Mouse (Mus musculus): Measurements from ENCODE around the gene Trpm3. TPM values are rescaled to one million over a fixed set of nuclear protein-coding genes. Genes with fewer than 3 reads are reported as not detected.

The Trpm3 gene
- polyA plus RNA-seq, 1 experiment from 2014 or later, result 1.7 TPM

DNA sequence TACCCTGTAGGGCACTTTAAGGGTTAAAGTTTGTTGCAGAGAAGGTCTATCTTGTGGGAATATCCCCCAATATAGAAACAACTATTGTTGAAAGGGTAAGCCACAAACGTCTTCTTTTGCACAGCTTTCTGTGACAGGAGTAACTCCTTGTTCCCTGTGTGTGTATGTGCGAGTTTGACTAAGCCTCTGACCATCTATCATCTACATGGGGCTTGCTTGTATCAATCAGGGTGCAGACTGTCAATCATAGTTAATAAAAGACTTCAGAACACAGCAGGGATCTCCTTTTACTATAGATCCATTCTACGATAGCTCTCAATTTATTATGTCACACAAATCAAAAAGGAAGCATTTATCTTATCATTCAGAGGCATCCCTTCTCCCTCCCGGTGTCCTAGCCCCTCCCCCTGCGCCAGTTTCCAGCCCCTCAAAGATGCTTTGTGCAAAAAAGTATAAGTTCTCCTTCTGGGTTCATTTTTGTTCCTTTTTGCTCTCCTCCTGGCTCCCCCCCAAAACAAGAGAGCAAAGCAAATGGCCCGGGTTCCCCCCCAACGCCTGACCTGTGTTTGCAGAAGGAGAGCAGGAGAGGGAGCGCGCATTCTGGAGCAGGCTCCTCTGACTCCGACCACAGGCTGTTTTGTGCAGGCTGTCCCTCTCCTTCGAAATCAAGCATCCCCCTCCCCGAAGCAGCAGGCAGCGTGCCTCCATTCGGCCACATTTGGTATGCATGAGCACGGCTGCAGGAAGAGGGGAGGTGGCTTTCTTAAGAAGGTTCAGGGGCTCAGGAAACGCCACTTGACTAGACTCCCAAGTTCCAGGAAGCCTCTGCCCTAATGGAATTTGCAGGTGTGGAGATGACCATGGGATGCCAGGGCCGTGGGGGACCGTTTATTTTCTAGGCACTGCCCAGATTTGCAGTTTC, 308.8 kb downstream of the Trpm3 start:
- Histone ChIP-seq H3K4me3 (peak overlapping the region; percentile 43), H3K27me3 (0 out of 2 replicates have a peak, but pooled peaks cover 9% of the 10 kb centered on the region), H3K9me3 (no peaks in the 10 kb centered on the region), H3K9ac (peak overlapping the region; percentile 64), H3K27ac (no peak overlapping the region), H3K36me3 (no peaks in the 10 kb centered on the region), H3K4me1 (peaks cover 14% of the 10 kb centered on the region), H3K4me2 (peak overlapping the region; percentile 81)
- 4% methylated on average over 18 of the region's 18 CpGs for WGBS
- ATAC-seq (ENCODE audit: insufficient number of reproducible peaks, insufficient read depth, low FRiP score, low TSS enrichment, low read depth), result no peak

DNA sequence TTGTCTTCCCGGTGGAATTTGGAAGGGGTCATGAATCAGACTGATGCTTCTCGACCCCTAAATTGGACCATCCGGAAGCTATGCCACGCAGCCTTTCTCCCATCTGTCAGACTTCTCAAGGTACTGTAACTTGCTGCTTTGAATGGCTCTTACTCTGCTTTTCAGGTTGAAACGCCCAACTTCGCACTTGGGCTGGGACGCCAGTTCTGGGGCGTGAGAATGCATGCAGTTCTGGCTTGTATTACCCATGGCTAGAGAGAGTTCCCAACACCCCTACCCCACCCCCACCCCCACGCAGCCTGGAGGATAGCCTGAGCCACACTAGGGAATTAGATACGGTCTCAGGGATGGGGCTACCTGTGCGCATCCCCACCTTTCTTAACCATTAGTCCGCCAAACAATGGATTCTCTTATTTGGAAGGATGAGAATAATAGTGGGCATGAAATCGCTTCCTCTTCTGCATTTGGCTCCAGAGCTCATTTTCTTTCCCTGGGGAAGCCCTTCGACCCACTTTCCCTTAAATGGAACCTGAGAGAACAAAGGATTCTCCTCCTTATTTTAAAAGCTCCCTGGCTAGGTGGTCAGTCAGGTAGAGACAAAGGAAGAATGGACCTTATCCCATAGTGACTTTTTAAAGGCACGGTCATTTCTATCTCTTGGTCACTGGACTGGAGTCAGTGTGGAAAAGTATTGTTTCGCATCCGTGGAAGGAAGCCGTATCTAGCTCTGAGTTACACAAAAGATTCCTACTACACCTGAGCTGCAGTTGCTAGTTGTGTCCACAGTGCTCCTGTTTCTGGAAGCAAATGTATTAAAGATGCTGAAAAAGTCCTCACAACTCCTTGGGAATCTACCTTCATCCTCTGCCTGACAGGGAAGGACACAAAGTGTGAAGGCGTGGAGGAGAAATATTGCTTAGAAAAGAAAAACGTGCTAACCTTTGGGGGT, 309.8 kb downstream of the Trpm3 start:
- Histone ChIP-seq H3K27me3 (0 out of 2 replicates have a peak, but pooled peaks cover 9% of the 10 kb centered on the region), H3K9ac (peak overlapping the region; percentile 64; the same call in 1 of the 2 replicates), H3K36me3 (no peaks in the 10 kb centered on the region), H3K27ac (no peak overlapping the region), H3K9me3 (no peaks in the 10 kb centered on the region), H3K4me1 (peaks cover 14% of the 10 kb centered on the region), H3K4me2 (peak overlapping the region; percentile 81), H3K4me3 (peak overlapping the region; percentile 43)
- no peak for ATAC-seq (ENCODE audit: insufficient number of reproducible peaks, insufficient read depth, low FRiP score, low TSS enrichment, low read depth)
- WGBS, result 24% methylated on average over 20 of the region's 20 CpGs

DNA sequence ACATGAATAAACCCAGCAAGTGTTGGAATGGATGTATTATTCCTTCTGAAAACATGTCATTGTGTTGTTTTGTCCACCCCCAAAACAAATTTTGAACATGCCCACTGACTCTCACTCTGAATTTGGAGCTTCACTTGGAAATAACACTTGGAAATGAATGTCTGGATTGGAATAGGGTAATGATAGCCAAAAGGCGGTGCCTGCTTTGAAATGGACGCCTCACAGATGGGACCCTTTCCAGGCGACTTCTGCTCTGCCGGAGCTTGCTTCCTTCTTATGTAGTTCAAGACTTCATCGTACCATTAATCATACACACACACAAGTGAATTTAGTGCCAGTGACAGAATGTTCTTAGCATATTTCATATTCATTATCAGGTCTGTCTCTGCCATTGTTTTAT, 312.4 kb downstream of the Trpm3 start:
- Histone ChIP-seq H3K9me3 (no peaks in the 10 kb centered on the region), H3K4me3 (no peak overlapping the region), H3K4me2 (no peak overlapping the region), H3K4me1 (peaks cover 14% of the 10 kb centered on the region), H3K36me3 (no peaks in the 10 kb centered on the region), H3K27me3 (0 out of 2 replicates have a peak, but pooled peaks cover 9% of the 10 kb centered on the region), H3K9ac (no peak overlapping the region), H3K27ac (no peak overlapping the region)
- ATAC-seq (ENCODE audit: insufficient number of reproducible peaks, insufficient read depth, low FRiP score, low TSS enrichment, low read depth), result no peak
- WGBS, result 86% methylated on average over 5 of the region's 5 CpGs

DNA sequence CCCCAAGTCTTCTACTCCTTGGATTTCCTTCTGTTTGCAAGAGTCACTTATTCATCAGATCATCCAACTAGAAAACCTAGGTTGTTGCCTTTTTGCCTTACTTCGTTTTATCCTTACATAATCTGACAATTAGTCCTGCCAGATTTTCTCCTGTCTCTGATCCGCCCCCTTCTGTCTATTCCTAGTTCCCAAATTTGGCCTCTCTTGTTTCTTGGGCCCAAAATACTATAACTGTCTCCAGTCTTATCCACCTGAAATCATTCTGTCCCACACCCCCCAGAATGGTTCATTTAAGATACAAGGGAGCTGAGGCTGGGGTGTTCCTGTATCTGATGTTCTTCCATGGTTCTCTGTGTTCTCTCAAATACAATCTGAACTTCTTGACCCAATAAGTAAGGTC, 318.1 kb downstream of the Trpm3 start:
- Histone ChIP-seq H3K4me1 (no peaks in the 10 kb centered on the region), H3K36me3 (no peaks in the 10 kb centered on the region), H3K4me2 (no peak overlapping the region), H3K9ac (no peak overlapping the region), H3K27ac (no peak overlapping the region), H3K27me3 (no peaks in the 10 kb centered on the region), H3K4me3 (no peak overlapping the region), H3K9me3 (no peaks in the 10 kb centered on the region)
- 89% methylated on average over 2 of the region's 2 CpGs for WGBS
- no peak for ATAC-seq (ENCODE audit: insufficient number of reproducible peaks, insufficient read depth, low FRiP score, low TSS enrichment, low read depth)

DNA sequence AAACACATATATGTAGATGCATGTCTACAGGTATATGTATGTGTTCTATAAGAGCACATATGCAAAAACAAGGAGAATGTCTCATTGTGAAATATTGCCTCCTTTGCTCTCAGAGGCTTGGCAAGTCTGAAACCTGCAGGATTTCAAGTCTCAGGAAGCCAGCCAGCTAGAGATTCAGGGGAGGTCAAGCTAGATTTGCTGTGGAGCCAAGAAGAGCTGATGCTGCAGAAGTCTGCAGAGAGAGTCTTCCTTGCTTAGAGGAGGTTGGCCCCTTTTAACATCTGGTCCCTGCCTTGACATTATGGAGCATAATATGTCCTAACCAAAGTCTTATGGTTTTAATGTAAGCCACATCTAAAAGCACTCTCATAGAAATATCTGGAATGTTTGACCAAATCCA, 323.2 kb downstream of the Trpm3 start:
- Histone ChIP-seq H3K27me3 (no peaks in the 10 kb centered on the region), H3K36me3 (no peaks in the 10 kb centered on the region), H3K4me2 (no peak overlapping the region), H3K4me1 (no peaks in the 10 kb centered on the region), H3K9ac (no peak overlapping the region), H3K4me3 (no peak overlapping the region), H3K9me3 (no peaks in the 10 kb centered on the region), H3K27ac (no peak overlapping the region)
- no peak for ATAC-seq (ENCODE audit: insufficient number of reproducible peaks, insufficient read depth, low FRiP score, low TSS enrichment, low read depth)

DNA sequence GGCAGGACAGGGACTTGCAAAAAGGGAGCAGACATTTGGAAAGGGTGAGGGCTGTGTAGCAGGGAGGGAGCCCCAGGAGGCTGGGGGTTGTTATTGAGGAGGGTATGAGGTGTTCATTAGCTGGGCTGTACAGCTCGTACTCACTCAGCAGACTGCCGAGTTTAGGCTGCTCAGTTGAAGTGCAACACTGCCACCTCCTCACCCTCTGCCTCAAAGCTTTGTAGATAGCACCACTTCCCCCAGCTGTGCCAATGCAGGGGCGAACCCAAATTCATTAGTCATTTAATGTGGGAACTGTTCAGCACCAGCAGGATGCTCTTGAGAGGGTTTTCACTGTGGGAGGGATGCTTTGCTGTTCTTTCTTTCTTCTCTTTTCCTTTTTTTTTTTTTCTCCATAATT, 324.7 kb downstream of the Trpm3 start:
- H3K9ac ChIP-seq, result no peak overlapping the region
- ATAC-seq (ENCODE audit: insufficient number of reproducible peaks, insufficient read depth, low FRiP score, low TSS enrichment, low read depth), result no peak
- no peaks in the 10 kb centered on the region for H3K9me3 ChIP-seq
- H3K36me3 ChIP-seq, result no peaks in the 10 kb centered on the region
- H3K4me1 ChIP-seq, result no peaks in the 10 kb centered on the region
- no peaks in the 10 kb centered on the region for H3K27me3 ChIP-seq
- 62% methylated on average over 3 of the region's 3 CpGs for WGBS
- no peak overlapping the region for H3K4me2 ChIP-seq
- H3K27ac ChIP-seq, result no peak overlapping the region
- no peak overlapping the region for H3K4me3 ChIP-seq

DNA sequence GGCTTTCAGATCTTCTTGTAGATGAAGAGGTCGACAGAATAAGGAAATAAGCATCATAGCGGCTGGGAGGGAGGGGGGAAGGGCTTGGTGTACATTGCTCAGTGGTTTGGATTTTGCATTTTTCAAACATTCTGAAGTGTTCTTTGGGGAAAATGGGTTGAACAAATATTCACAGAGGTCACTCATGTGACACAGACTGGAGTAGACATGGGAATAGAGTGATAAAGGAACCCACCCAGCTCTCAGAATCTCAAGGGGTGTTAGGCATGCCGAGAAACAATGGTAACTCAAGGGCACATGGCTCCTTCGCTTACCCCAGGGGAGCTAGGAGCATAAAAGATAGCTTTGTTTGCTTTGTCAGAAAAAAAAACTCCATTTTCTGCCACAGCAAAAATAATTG, 330.8 kb downstream of the Trpm3 start:
- Histone ChIP-seq H3K9ac (no peak overlapping the region), H3K4me1 (no peaks in the 10 kb centered on the region), H3K36me3 (no peaks in the 10 kb centered on the region), H3K27ac (no peak overlapping the region), H3K4me3 (no peak overlapping the region), H3K27me3 (no peaks in the 10 kb centered on the region), H3K9me3 (no peaks in the 10 kb centered on the region), H3K4me2 (no peak overlapping the region)
- WGBS, result 72% methylated on average over 4 of the region's 4 CpGs
- no peak for ATAC-seq (ENCODE audit: insufficient number of reproducible peaks, insufficient read depth, low FRiP score, low TSS enrichment, low read depth)

DNA sequence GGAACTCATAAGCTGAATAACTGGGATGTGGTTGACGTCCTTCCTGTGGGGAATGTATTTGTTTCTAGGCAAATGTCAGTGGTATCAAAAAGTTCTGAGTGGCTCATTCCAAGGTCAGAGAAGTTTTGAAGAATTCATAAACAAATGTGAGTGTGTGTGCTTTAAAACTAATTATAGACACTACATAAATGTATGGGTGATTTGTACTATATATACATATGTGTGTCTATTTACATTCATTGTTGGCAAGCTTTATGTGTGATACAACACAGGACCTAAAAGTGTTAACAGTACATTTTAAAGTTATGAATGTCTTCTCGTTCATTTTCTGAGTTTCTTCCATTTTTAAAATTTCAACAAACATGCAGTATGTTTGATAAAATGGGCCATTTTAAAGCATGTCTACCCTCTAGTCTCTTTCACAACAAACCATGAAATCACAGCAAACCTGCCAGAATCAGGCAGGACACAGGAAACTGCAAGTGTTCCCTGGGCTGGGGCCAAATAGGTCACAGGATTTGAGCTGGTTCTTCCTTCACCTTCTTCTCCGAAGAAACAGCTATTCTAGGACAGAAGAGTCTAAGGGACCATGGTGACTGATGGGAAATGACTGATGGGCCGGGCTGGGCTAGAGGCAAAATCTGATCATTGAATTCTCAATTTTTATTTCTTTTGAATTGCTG, 334.3 kb downstream of the Trpm3 start:
- Histone ChIP-seq H3K4me3 (no peak overlapping the region), H3K4me2 (no peak overlapping the region), H3K36me3 (no peaks in the 10 kb centered on the region), H3K27me3 (no peaks in the 10 kb centered on the region), H3K4me1 (no peaks in the 10 kb centered on the region), H3K9me3 (no peaks in the 10 kb centered on the region), H3K9ac (no peak overlapping the region), H3K27ac (no peak overlapping the region)
- WGBS, result 81% methylated on average over 4 of the region's 4 CpGs
- ATAC-seq (ENCODE audit: insufficient number of reproducible peaks, insufficient read depth, low FRiP score, low TSS enrichment, low read depth), result no peak

DNA sequence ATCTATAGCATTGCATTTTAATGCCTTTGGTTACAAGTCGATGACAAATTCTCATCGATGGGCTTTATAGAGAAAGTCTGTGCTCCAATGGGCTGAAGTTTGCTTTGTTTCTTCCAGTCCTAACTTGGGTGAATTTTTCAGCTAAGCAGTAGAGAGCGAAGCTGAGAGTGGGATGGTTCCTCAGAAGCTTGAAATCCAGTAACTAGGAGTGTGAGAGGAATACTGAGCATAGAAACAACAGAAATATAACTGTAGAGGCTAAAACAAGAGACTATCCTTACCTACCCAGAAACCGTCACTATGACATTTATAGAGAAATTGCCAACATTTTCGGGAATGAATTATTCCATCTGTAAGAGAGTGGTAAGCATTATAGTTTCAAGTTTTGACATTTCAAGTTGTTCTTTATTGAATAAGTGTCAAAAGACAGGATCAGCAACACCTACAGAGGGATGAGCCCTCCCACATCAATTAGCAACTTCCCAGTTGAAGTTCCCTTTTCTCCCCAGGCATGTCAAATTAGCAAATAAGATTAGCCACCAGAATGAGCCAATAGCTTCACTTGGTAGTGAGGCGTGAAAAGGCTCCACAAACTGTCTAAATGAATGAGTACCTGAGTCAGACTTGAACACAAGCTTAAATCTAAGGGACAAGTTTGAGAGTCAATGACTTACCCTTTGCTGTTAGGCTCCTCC, 339.6 kb downstream of the Trpm3 start:
- no peak for ATAC-seq (ENCODE audit: insufficient number of reproducible peaks, insufficient read depth, low FRiP score, low TSS enrichment, low read depth)
- H3K9ac ChIP-seq, result no peak overlapping the region
- 91% methylated on average over 6 of the region's 6 CpGs for WGBS

DNA sequence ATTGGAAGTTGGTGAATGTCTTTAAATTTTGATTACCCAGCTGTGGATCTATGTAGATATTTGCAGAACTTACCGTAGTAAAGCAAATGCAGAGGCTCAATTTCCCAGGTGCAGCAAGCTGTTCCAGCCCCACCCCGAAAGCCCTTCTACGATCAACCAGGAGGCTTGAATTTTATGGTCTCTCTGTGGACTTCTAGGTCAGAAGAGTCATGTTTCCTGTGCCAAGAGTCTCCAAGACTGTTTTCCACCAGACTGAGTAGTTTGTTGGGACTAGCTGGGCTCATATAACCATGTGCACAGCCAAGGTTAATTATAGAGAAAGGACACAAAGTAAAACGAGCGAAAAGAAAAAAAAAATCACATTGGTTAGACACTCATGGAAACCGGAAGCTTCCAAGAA, 364.6 kb downstream of the Trpm3 start:
- Histone ChIP-seq H3K4me1 (no peaks in the 10 kb centered on the region), H3K9me3 (no peaks in the 10 kb centered on the region), H3K4me3 (no peak overlapping the region), H3K9ac (no peak overlapping the region), H3K36me3 (no peaks in the 10 kb centered on the region), H3K4me2 (no peak overlapping the region), H3K27me3 (no peaks in the 10 kb centered on the region), H3K27ac (no peak overlapping the region)
- WGBS, result 76% methylated on average over 6 of the region's 6 CpGs
- no peak for ATAC-seq (ENCODE audit: insufficient number of reproducible peaks, insufficient read depth, low FRiP score, low TSS enrichment, low read depth)

More for the DNA sequence above, 339.6 kb downstream of the Trpm3 start:
- H3K4me1 ChIP-seq, result no peaks in the 10 kb centered on the region
- no peaks in the 10 kb centered on the region for H3K36me3 ChIP-seq
- H3K9me3 ChIP-seq, result no peaks in the 10 kb centered on the region
- no peaks in the 10 kb centered on the region for H3K27me3 ChIP-seq
- no peak overlapping the region for H3K27ac ChIP-seq
- H3K4me2 ChIP-seq, result no peak overlapping the region
- H3K4me3 ChIP-seq, result no peak overlapping the region

DNA sequence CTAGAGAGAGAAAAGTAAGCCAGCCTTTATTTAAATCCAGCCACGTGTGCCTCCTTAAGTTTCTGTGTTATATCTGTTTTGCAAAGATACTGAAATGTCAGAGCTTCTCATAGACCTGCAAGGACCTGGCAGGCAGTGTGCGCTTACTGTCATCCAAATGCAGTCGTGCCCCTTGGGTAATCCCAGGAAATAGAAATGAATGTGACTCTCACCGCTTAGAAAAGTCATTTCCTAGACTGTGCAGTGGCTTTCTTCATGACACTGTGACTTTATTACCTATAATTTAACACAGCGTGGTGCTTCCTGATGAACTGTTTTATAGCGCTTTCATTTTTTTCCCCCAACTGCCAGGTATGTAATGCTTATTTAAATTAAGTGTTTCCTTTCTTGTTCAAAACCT, 379.7 kb downstream of the Trpm3 start:
- no peaks in the 10 kb centered on the region for H3K9me3 ChIP-seq
- WGBS, result 65% methylated on average over 6 of the region's 6 CpGs
- no peak overlapping the region for H3K4me3 ChIP-seq
- H3K4me2 ChIP-seq, result no peak overlapping the region
- H3K27ac ChIP-seq, result no peak overlapping the region
- H3K9ac ChIP-seq, result no peak overlapping the region
- ATAC-seq (ENCODE audit: insufficient number of reproducible peaks, insufficient read depth, low FRiP score, low TSS enrichment, low read depth), result no peak
- H3K27me3 ChIP-seq, result no peaks in the 10 kb centered on the region
- H3K36me3 ChIP-seq, result no peaks in the 10 kb centered on the region
- no peaks in the 10 kb centered on the region for H3K4me1 ChIP-seq

All from embryonic facial prominence, embryonic 13.5 days (tissue).